Mouse (Mus musculus) hindbrain, postnatal 0 days (tissue): ENCODE data around the gene Ebf3. TPM values are rescaled to one million over a fixed set of nuclear protein-coding genes. Genes with fewer than 3 reads are reported as not detected.

ENCODE experiments used
- ATAC-seq: fragments of 200-750 bp; cut with Nextera tagmentation; 2 replicates; pipeline ENCODE4 v1.8.0; 2017; ENCODE audit warnings: mild to moderate bottlenecking, moderate TSS enrichment, moderate library complexity
- DNase-seq: peaks from one replicate; pipeline ENCODE4 v3.0.0-alpha.2; 2015; ENCODE audit warnings: low spot score
- H3K27ac ChIP-seq: fragments of 300-500 bp; sonication (generic); 2 replicates; pipeline ENCODE4 v1.5.1; 2014; ENCODE audit warnings: mild to moderate bottlenecking
- H3K27me3 ChIP-seq: fragments of 300-500 bp; sonication (generic); 2 replicates; pipeline ENCODE4 v1.6.1; 2014; ENCODE audit warnings: low read length, mixed read lengths; ENCODE audit not compliant: insufficient read depth
- H3K36me3 ChIP-seq: fragments of 300-500 bp; sonication (generic); 2 replicates; pipeline ENCODE4 v1.6.1; 2014; ENCODE audit warnings: low read length, mixed read lengths; ENCODE audit not compliant: insufficient read depth
- H3K4me1 ChIP-seq: fragments of 300-500 bp; sonication (generic); 2 replicates; pipeline ENCODE4 v1.6.1; 2014; ENCODE audit warnings: antibody characterized with exemption, low read length, mixed read lengths; ENCODE audit not compliant: insufficient read depth
- H3K4me2 ChIP-seq: fragments of 300-500 bp; sonication (generic); 2 replicates; pipeline ENCODE4 v1.6.1; 2014; ENCODE audit warnings: low read depth, mild to moderate bottlenecking, low read length, moderate library complexity, mixed read lengths
- H3K4me3 ChIP-seq: fragments of 300-500 bp; sonication (generic); 2 replicates; pipeline ENCODE4 v1.5.1; 2014; ENCODE audit warnings: low read length
- H3K9ac ChIP-seq: fragments of 300-500 bp; sonication (generic); replicated peaks from 2 replicates; pipeline ENCODE4 v1.6.1; 2014; ENCODE audit warnings: mild to moderate bottlenecking, low read length, moderate library complexity, mixed read lengths
- H3K9me3 ChIP-seq: fragments of 300-500 bp; sonication (generic); 2 replicates; pipeline ENCODE4 v1.6.1; 2016; ENCODE audit warnings: low read length, mixed read lengths
- CTCF ChIP-seq: IDR thresholded peaks from 2 replicates; pipeline ENCODE4 v1.5.1; 2016; ENCODE audit warnings: antibody characterized with exemption, control low read depth, low read depth
- WGBS: fragments of 180-500 bp; shearing (Covaris S2); extraction: QIAGEN DNeasy Blood & Tissue Kit; methylation state at CpG from one replicate; pipeline ENCODE4 v1.1.7; 2014; 5-methylcytosine and 5-hydroxymethylcytosine counted together
- polyA plus RNA-seq: library from polyadenylated mRNA; unstranded; fragments of >200 nt; fragmentation: Nextera tagmentation; extraction: Ambion mirVana; gene quantifications from 2 replicates; pipeline ENCODE4 v1.2.1, GENCODE M21; 2015
- total RNA-seq: library from RNA; depleted of rRNA; stranded (reverse); fragments of >200 nt; gene quantifications from 2 replicates; pipeline ENCODE4 v1.2.3, GENCODE M21; 2014

The Ebf3 gene
- total and polyA plus RNA-seq, 2 experiments from 2014 or later = 11.5 to 123 TPM

- ATAC-seq (no peak), DNase-seq (peak; percentile 8)
- peak overlapping the region; percentile 75 for H3K4me3 ChIP-seq
- no peaks in the 10 kb centered on the region; the same call in 1 of the 2 replicates for H3K4me1 ChIP-seq
- peak overlapping the region; percentile 84 for H3K9ac ChIP-seq
- peaks cover 14% of the 10 kb centered on the region for H3K27me3 ChIP-seq
- no peak for TF ChIP-seq CTCF
- peak overlapping the region; percentile 70 for H3K4me2 ChIP-seq
- H3K9me3 ChIP-seq = no peaks in the 10 kb centered on the region
- H3K27ac ChIP-seq = peak overlapping the region; percentile 91
- H3K36me3 ChIP-seq = no peaks in the 10 kb centered on the region
- 10% methylated on average over 17 of the region's 17 CpGs for WGBS
These were observed 1.9 kb downstream of the Ebf3 start for GRCm38 (mm10) chr7:137312166-137312932.

GRCm38 (mm10) chr7:137311341-137312110 lies 2.7 kb downstream of the Ebf3 start:
- no peaks in the 10 kb centered on the region for H3K9me3 ChIP-seq
- no peaks in the 10 kb centered on the region for H3K36me3 ChIP-seq
- WGBS = 7% methylated on average over 8 of the region's 8 CpGs
- H3K4me3 ChIP-seq = peak overlapping the region; percentile 75
- H3K9ac ChIP-seq = peak overlapping the region; percentile 84
- H3K4me2 ChIP-seq = peak overlapping the region; percentile 70
- TF ChIP-seq CTCF = no peak
- DNase-seq (peak; percentile 17), ATAC-seq (no peak)
- peak overlapping the region; percentile 91 for H3K27ac ChIP-seq
- H3K4me1 ChIP-seq = no peaks in the 10 kb centered on the region; the same call in 1 of the 2 replicates
- H3K27me3 ChIP-seq = peaks cover 12% of the 10 kb centered on the region; the same call in 1 of the 2 replicates

GRCm38 (mm10) chr7:137310876-137311275 lies 3.4 kb downstream of the Ebf3 start:
- ATAC-seq = no peak
- Histone ChIP-seq H3K9ac (peak overlapping the region; percentile 84), H3K4me1 (no peaks in the 10 kb centered on the region; the same call in 1 of the 2 replicates), H3K9me3 (no peaks in the 10 kb centered on the region), H3K27ac (peak overlapping the region; percentile 91), H3K4me2 (peak overlapping the region; percentile 70), H3K27me3 (peaks cover 12% of the 10 kb centered on the region; the same call in 1 of the 2 replicates), H3K4me3 (peak overlapping the region; percentile 75), H3K36me3 (no peaks in the 10 kb centered on the region)
- WGBS = 4% methylated on average over 11 of the region's 11 CpGs
- TF ChIP-seq CTCF = no peak
- peak; percentile 9 for DNase-seq

DNA sequence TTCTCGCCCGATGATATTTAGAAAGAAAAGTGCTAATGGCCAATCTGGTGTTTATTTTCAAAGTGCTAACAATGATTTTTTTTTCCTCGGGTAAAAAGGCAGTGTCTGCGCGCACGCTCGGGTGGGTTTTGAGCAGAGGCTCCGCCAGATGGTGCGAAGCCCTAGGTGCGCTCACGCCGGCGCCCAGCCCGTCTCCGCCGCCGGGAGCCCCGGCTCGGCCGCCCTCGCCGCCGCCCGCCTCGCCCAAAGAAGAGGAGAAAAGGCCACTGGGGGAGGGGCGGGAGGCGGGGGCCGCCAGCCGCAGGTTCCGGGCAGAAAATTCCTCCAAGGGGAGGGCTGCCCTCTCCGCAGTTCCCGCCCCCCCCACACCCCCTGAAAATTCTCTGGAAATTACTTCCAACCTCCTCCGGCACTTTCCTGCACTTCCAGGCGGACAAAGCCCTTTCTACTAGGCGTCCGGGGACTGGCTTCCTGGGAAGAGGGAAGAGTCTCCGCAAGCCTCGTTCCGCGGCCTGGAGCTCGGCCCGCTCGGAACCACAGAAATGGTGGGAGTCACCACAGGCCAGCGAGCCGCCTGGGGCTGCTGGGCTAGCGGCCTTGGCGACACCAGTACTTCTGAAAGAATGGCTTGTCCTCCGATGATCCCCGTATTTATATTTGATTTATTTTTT lies 4.0 kb downstream of the Ebf3 start:
- H3K9me3 ChIP-seq = no peaks in the 10 kb centered on the region
- no peak for TF ChIP-seq CTCF
- DNase-seq (peak; percentile 33), ATAC-seq (no peak)
- no peaks in the 10 kb centered on the region for H3K36me3 ChIP-seq
- peak overlapping the region; percentile 91 for H3K27ac ChIP-seq
- H3K4me3 ChIP-seq = peak overlapping the region; percentile 75
- H3K4me2 ChIP-seq = peak overlapping the region; percentile 70
- peaks cover 7% of the 10 kb centered on the region; the same call in 1 of the 2 replicates for H3K27me3 ChIP-seq
- H3K9ac ChIP-seq = peak overlapping the region; percentile 84
- under 1% methylated on average over 45 of the region's 49 CpGs for WGBS
- no peaks in the 10 kb centered on the region; the same call in 1 of the 2 replicates for H3K4me1 ChIP-seq

GRCm38 (mm10) chr7:137309071-137310066 lies 4.9 kb downstream of the Ebf3 start:
- DNase-seq = peak; percentile 47
- Histone ChIP-seq H3K9ac (peak overlapping the region; percentile 84), H3K9me3 (no peaks in the 10 kb centered on the region), H3K4me3 (peak overlapping the region; percentile 75), H3K36me3 (no peaks in the 10 kb centered on the region), H3K27me3 (no peaks in the 10 kb centered on the region; the same call in 1 of the 2 replicates), H3K4me1 (no peaks in the 10 kb centered on the region), H3K4me2 (peak overlapping the region; percentile 70), H3K27ac (peak overlapping the region; percentile 91)
- WGBS = 2% methylated on average over 81 of the region's 93 CpGs
- no peak for ATAC-seq
- no peak for TF ChIP-seq CTCF
